Mouse (Mus musculus) heart, embryonic 11.5 days (tissue): ENCODE data around the gene Olfr463. TPM values are rescaled to one million over a fixed set of nuclear protein-coding genes. Genes with fewer than 3 reads are reported as not detected.
A peak's percentile ranks its signal among the peaks of the same experiment; 100 is the strongest.

ENCODE experiments used
- ATAC-seq: fragments of 200-750 bp; cut with Nextera tagmentation; replicated peaks from 2 replicates; pipeline ENCODE4 v1.8.0; 2017; ENCODE audit warnings: moderate library complexity; ENCODE audit not compliant: insufficient number of reproducible peaks, low FRiP score, low TSS enrichment
- H3K27ac ChIP-seq: fragments of 300-500 bp; sonication (generic); 2 replicates; pipeline ENCODE4 v1.5.1; 2014; ENCODE audit warnings: mild to moderate bottlenecking, low read depth, low read length
- H3K27me3 ChIP-seq: fragments of 300-500 bp; sonication (generic); 2 replicates; pipeline ENCODE4 v1.6.1; 2014; ENCODE audit warnings: mild to moderate bottlenecking, low read length, mixed read lengths; ENCODE audit not compliant: control insufficient read depth, insufficient read depth
- H3K36me3 ChIP-seq: fragments of 300-500 bp; sonication (generic); 2 replicates; pipeline ENCODE4 v1.6.1; 2014; ENCODE audit warnings: mild to moderate bottlenecking, low read length, moderate library complexity, mixed read lengths; ENCODE audit not compliant: control insufficient read depth, insufficient read depth
- H3K4me1 ChIP-seq: fragments of 300-500 bp; sonication (generic); 2 replicates; pipeline ENCODE4 v1.6.1; 2014; ENCODE audit warnings: low read length; ENCODE audit not compliant: control insufficient read depth, insufficient read depth
- H3K4me2 ChIP-seq: fragments of 300-500 bp; sonication (generic); 2 replicates; pipeline ENCODE4 v1.6.1; 2014; ENCODE audit warnings: mild to moderate bottlenecking, moderate library complexity
- H3K4me3 ChIP-seq: fragments of 300-500 bp; sonication (generic); 2 replicates; pipeline ENCODE4 v1.5.1; 2014; ENCODE audit warnings: low read depth, low read length
- H3K9ac ChIP-seq: fragments of 300-500 bp; sonication (generic); 2 replicates; pipeline ENCODE4 v1.6.1; 2014; ENCODE audit warnings: mild to moderate bottlenecking, low read depth, low read length, moderate library complexity
- H3K9me3 ChIP-seq: fragments of 300-500 bp; sonication (generic); replicated peaks from 2 replicates; pipeline ENCODE4 v1.6.1; 2016; ENCODE audit warnings: low read length; ENCODE audit not compliant: control insufficient read depth
- WGBS: fragments of 180-500 bp; shearing (Covaris S2); extraction: QIAGEN DNeasy Blood & Tissue Kit; methylation state at CpG from one replicate; pipeline ENCODE4 v1.1.7; 2014; ENCODE audit not compliant: insufficient replicate concordance; 5-methylcytosine and 5-hydroxymethylcytosine counted together
- polyA plus RNA-seq: library from polyadenylated mRNA; unstranded; fragments of >200 nt; fragmentation: Nextera tagmentation; extraction: Ambion mirVana; gene quantifications from 2 replicates; pipeline ENCODE4 v1.2.1, GENCODE M21; 2014

Olfr463 gene
- polyA plus RNA-seq, 1 experiment from 2014 or later = not detected

DNA sequence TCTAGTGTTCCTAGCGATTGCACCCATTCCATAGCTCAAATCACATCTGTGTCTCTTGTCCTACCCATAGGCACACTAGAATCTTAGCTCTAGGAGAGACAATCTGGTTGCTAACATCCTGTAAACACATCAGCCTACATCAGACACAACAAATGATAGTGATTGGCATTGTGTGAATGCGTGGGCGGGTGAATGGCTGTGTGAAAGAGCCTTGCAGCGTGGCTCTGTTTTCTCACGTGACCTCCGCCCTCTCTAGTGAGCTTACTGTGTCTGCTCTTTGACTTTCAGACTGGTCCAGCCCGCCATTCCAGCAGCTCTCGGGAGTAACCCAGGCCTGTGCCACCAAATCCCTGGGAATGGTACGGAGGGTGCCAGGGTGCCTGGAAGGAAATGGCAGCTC, 36.8 kb downstream of the Olfr463 start:
- Histone ChIP-seq H3K27me3 (no peaks in the 10 kb centered on the region), H3K4me1 (no peaks in the 10 kb centered on the region), H3K9ac (no peak overlapping the region), H3K36me3 (no peaks in the 10 kb centered on the region; the same call in 1 of the 2 replicates), H3K4me3 (no peak overlapping the region), H3K9me3 (no peaks in the 10 kb centered on the region), H3K27ac (no peak overlapping the region), H3K4me2 (no peak overlapping the region)
- whole genome bisulfite sequencing = 74% methylated on average over 9 of the region's 9 CpGs
- no peak for ATAC-seq

DNA sequence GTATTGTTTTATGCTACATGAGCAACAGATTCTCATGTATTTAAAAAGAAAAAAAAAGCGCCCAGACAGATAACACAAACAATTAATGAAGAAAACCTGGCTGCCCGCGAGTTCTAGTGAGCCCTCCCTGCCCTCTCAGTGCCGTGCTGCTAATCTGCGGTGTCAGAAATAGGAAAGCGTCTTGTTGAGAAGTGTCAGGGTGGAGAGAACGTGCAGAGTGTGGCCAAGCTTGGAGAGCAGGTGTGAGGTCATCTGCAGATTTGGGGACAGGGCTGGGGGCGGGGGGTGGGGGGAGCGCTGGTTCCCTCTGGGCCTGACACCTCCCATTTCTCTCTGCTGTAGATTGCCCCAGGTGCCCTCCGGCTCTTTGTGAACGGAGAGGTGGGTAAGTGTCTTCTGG, 37.9 kb downstream of the Olfr463 start:
- H3K9me3 ChIP-seq = no peaks in the 10 kb centered on the region
- H3K27ac ChIP-seq = no peak overlapping the region
- WGBS = 71% methylated on average over 11 of the region's 11 CpGs
- no peaks in the 10 kb centered on the region for H3K36me3 ChIP-seq
- ATAC-seq = no peak
- no peak overlapping the region for H3K4me2 ChIP-seq
- no peak overlapping the region for H3K4me3 ChIP-seq
- no peak overlapping the region for H3K9ac ChIP-seq
- no peaks in the 10 kb centered on the region for H3K27me3 ChIP-seq
- no peaks in the 10 kb centered on the region for H3K4me1 ChIP-seq

DNA sequence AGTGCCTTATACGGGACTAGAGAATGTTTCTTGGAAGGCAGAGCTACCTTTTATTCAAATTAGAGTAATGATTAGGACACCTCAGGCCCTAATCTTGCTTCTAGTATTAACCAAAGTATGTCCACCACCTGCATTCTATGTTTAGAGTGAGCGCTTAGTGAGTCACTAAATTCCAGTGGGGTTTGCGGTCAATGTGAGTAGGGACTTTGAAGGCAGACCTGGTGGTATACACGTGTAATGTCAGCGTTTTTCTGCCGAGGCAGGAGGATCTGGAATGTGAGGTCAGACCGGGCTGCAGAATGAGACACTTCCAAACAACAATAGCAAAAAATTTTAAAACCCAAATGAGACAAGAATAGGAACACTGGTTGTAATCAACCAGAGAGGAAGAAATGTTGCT, 42.6 kb downstream of the Olfr463 start:
- Histone ChIP-seq H3K4me3 (no peak overlapping the region), H3K4me1 (peaks cover 4% of the 10 kb centered on the region; the same call in 1 of the 2 replicates), H3K9me3 (no peaks in the 10 kb centered on the region), H3K27ac (no peak overlapping the region), H3K27me3 (no peaks in the 10 kb centered on the region), H3K36me3 (no peaks in the 10 kb centered on the region), H3K4me2 (no peak overlapping the region), H3K9ac (no peak overlapping the region)
- no peak for ATAC-seq
- 80% methylated on average over 7 of the region's 7 CpGs for WGBS

DNA sequence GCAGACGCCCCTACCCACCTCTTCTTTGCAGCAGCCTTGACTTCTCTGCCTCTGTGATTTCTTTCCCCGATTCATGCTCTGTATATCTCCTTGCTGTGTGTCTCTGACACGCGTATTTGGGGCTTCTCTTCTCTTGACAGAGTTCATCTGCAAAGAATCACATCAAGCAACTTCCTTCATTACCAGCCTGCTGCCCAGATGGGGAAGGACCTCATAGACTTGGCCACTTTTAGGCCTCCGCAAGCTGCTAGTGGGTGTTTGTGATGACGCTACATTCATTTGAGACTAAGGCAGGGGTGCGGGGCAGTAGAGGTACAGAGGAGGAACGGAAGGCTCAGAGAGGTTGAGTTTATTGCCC, 43.6 kb downstream of the Olfr463 start:
- ATAC-seq = no peak
- Histone ChIP-seq H3K9ac (peak overlapping the region; percentile 74), H3K4me2 (peak overlapping the region; percentile 79), H3K36me3 (no peaks in the 10 kb centered on the region), H3K9me3 (no peaks in the 10 kb centered on the region), H3K4me3 (peak overlapping the region; percentile 63), H3K27me3 (no peaks in the 10 kb centered on the region), H3K27ac (peak overlapping the region; percentile 35; the same call in 1 of the 2 replicates), H3K4me1 (peaks cover 4% of the 10 kb centered on the region; the same call in 1 of the 2 replicates)
- 39% methylated on average over 8 of the region's 8 CpGs for WGBS

DNA sequence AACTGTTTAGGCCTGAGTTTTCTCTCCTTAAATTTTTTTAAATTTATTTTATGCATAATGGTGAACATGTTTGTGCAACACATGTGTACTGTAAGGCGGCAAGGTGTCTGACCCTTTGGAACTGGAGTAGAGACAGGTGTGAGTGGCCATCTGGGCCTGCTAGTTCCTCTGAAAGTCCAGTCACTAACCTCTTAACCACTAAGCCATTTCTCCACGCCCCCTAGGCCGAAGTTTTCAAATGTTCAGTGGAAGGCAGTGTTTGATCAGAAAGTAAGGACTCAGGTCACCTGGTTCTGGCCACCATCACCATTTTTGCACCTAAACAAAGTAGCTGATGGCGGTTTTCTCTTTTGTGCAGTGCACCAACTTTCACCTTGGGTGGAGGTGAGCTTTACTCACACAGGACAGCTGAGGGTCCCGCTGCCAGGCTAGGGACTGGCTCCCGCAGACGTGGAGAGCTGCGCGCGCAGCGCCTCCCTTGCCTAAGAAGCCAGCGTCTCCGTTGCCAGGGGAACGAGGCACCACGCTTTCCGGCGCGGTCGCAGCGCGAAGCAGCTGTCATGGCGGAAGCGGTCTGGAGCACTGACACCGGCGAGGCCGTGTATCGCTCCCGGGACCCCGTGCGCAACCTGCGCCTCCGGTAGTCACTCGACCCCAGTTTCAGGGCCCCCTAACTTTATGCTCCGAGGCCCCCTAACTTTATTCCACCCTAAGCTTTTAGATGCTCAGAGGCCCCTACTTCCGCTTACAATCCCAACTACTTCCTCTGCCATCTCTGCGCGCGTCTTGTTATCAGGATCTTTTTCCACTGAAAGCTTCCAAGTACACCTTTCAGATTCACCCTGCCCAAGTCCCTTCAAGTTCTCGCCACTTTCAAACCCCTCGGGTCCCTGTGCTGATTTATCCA, 44.2 kb downstream of the Olfr463 start, which contains the start of gene Mks1:
TSS of gene Mks1 (plus strand) at position 526 of the 907 bp plus-strand sequence.
- H3K4me1 ChIP-seq = peaks cover 4% of the 10 kb centered on the region; the same call in 1 of the 2 replicates
- H3K9me3 ChIP-seq = no peaks in the 10 kb centered on the region
- peak within 1 kb of the TSS; percentile 79 for H3K4me2 ChIP-seq
- H3K36me3 ChIP-seq = no peaks in the 10 kb centered on the region
- H3K27ac ChIP-seq = peak within 1 kb of the TSS; percentile 35; the same call in 1 of the 2 replicates
- peak within 1 kb of the TSS; percentile 74 for H3K9ac ChIP-seq
- ATAC-seq = peak; percentile 83; the same call in 1 of the 2 replicates
- peak within 1 kb of the TSS; percentile 63 for H3K4me3 ChIP-seq
- 5% methylated on average over 40 of the region's 40 CpGs for WGBS
- H3K27me3 ChIP-seq = no peaks in the 10 kb centered on the region

DNA sequence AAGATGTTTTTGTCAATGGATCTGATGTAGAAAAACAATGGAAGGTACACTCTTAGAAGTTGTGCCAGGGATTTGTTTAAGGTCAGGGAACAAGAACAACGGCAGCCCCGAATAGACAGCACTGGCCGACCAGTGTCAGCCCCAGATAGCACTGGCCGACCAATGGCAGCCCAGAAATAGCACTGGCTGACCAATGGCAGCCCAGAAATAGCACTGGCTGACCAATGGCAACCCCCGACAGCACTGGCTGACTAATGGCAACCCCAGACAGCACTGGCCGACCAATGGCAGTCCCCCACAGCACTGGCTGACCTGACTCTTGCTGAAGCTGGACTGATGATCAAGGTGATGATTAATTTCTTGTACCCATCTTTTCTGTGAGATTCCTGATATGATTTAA, 49.3 kb downstream of the Olfr463 start:
- Histone ChIP-seq H3K4me3 (no peak overlapping the region), H3K4me2 (no peak overlapping the region), H3K9ac (no peak overlapping the region), H3K27ac (no peak overlapping the region), H3K36me3 (no peaks in the 10 kb centered on the region), H3K9me3 (no peaks in the 10 kb centered on the region), H3K27me3 (no peaks in the 10 kb centered on the region), H3K4me1 (no peaks in the 10 kb centered on the region)
- no peak for ATAC-seq
- 61% methylated on average over 6 of the region's 6 CpGs for WGBS

DNA sequence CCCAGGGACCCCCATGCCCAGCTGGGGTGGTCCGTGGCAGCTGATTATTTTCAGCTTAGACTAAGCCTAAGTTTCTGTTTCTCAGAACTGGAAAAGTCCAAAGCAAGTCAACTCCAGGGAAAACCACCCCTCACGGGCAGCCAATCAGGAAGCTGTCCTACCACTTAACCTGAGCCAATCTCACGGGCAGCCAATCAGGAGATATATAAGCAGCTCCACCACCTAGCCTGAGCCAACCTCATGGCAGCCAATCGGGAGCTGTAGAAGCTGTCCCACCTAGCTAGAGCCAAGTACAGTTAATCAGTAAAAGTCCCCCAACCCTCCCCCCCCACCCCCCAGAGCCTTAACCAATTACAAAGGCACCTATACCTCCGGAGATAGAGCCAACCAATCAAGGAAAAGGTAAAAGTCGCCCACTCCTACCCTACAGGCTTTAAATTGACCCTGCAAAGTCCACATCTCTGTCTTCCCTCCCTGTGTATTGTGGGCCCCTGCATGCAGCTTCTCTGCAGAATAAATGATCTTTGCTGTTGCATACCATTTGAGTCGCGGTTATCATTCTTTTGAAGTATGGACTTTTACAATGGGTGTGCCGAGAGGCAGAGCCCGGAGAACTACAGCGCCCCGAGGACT, 50.1 kb downstream of the Olfr463 start:
- Histone ChIP-seq H3K4me3 (no peak overlapping the region), H3K4me2 (no peak overlapping the region), H3K36me3 (no peaks in the 10 kb centered on the region), H3K27me3 (no peaks in the 10 kb centered on the region), H3K4me1 (no peaks in the 10 kb centered on the region), H3K9me3 (no peaks in the 10 kb centered on the region), H3K9ac (no peak overlapping the region), H3K27ac (no peak overlapping the region)
- WGBS = 82% methylated on average over 12 of the region's 12 CpGs
- ATAC-seq = no peak
